Mouse (Mus musculus): ENCODE results near the gene Cyp24a1. TPM values are rescaled to one million over a fixed set of nuclear protein-coding genes. Genes with fewer than 3 reads are reported as not detected.

The Cyp24a1 gene
- total RNA-seq (2015; ENCODE audit: low replicate concordance) (not detected in 2 replicates), total RNA-seq (2017; ENCODE audit: low replicate concordance) (not detected in 2 replicates)

- no peak for ATAC-seq (replicated peaks; ENCODE audit: low FRiP score, poor library complexity, severe bottlenecking)
Measured at GRCm38 (mm10) chr2:170497091-170497566, at the start of gene Cyp24a1. Gene Cyp24a1, minus strand, starts transcription at chr2:170497145.

GRCm38 (mm10) chr2:170545745-170546144 lies 48.8 kb upstream of the Cyp24a1 start:
- ATAC-seq (replicated peaks; ENCODE audit: low FRiP score, poor library complexity, severe bottlenecking): no peak

GRCm38 (mm10) chr2:170544950-170545349 lies 48.0 kb upstream of the Cyp24a1 start:
- no peak for ATAC-seq (replicated peaks; ENCODE audit: low FRiP score, poor library complexity, severe bottlenecking)

GRCm38 (mm10) chr2:170544159-170544558 lies 47.2 kb upstream of the Cyp24a1 start:
- no peak for ATAC-seq (replicated peaks; ENCODE audit: low FRiP score, poor library complexity, severe bottlenecking)

GRCm38 (mm10) chr2:170543625-170544024 lies 46.7 kb upstream of the Cyp24a1 start:
- ATAC-seq (replicated peaks; ENCODE audit: low FRiP score, poor library complexity, severe bottlenecking): no peak

GRCm38 (mm10) chr2:170539211-170539610 lies 42.3 kb upstream of the Cyp24a1 start:
- no peak for ATAC-seq (replicated peaks; ENCODE audit: low FRiP score, poor library complexity, severe bottlenecking)

- no peak for ATAC-seq (replicated peaks; ENCODE audit: low FRiP score, poor library complexity, severe bottlenecking)
Measured at GRCm38 (mm10) chr2:170535841-170536240, 38.9 kb upstream of the Cyp24a1 start.

- no peak for ATAC-seq (replicated peaks; ENCODE audit: low FRiP score, poor library complexity, severe bottlenecking)
Measured at GRCm38 (mm10) chr2:170534803-170535174, 37.8 kb upstream of the Cyp24a1 start.

GRCm38 (mm10) chr2:170534116-170534802 lies 37.3 kb upstream of the Cyp24a1 start:
- ATAC-seq (replicated peaks; ENCODE audit: low FRiP score, poor library complexity, severe bottlenecking): no peak

GRCm38 (mm10) chr2:170530256-170530655 lies 33.3 kb upstream of the Cyp24a1 start:
- ATAC-seq (replicated peaks; ENCODE audit: low FRiP score, poor library complexity, severe bottlenecking): no peak

GRCm38 (mm10) chr2:170529766-170530165 lies 32.8 kb upstream of the Cyp24a1 start:
- ATAC-seq (replicated peaks; ENCODE audit: low FRiP score, poor library complexity, severe bottlenecking): no peak

GRCm38 (mm10) chr2:170528061-170528460 lies 31.1 kb upstream of the Cyp24a1 start:
- ATAC-seq (replicated peaks; ENCODE audit: low FRiP score, poor library complexity, severe bottlenecking): no peak

- no peak for ATAC-seq (replicated peaks; ENCODE audit: low FRiP score, poor library complexity, severe bottlenecking)
Measured at GRCm38 (mm10) chr2:170526513-170526912, 29.6 kb upstream of the Cyp24a1 start.

- ATAC-seq (replicated peaks; ENCODE audit: low FRiP score, poor library complexity, severe bottlenecking): no peak
Measured at GRCm38 (mm10) chr2:170520321-170520971, 23.5 kb upstream of the Cyp24a1 start.

- no peak for ATAC-seq (replicated peaks; ENCODE audit: low FRiP score, poor library complexity, severe bottlenecking)
Measured at GRCm38 (mm10) chr2:170513756-170514155, 16.8 kb upstream of the Cyp24a1 start.

GRCm38 (mm10) chr2:170511073-170511891 lies 14.3 kb upstream of the Cyp24a1 start:
- ATAC-seq (replicated peaks; ENCODE audit: low FRiP score, poor library complexity, severe bottlenecking): peak; percentile 96

GRCm38 (mm10) chr2:170508821-170509220 lies 11.9 kb upstream of the Cyp24a1 start:
- no peak for ATAC-seq (replicated peaks; ENCODE audit: low FRiP score, poor library complexity, severe bottlenecking)

- no peak for ATAC-seq (replicated peaks; ENCODE audit: low FRiP score, poor library complexity, severe bottlenecking)
Measured at GRCm38 (mm10) chr2:170507734-170508133, 10.8 kb upstream of the Cyp24a1 start.

GRCm38 (mm10) chr2:170503983-170504382 lies 7.0 kb upstream of the Cyp24a1 start:
- ATAC-seq (replicated peaks; ENCODE audit: low FRiP score, poor library complexity, severe bottlenecking): no peak

GRCm38 (mm10) chr2:170503343-170503742 lies 6.4 kb upstream of the Cyp24a1 start:
- ATAC-seq (replicated peaks; ENCODE audit: low FRiP score, poor library complexity, severe bottlenecking): no peak
